Mouse (Mus musculus) intestine, postnatal 0 days (tissue): ENCODE results near the gene Hsf2bp. TPM values are rescaled to one million over a fixed set of nuclear protein-coding genes. Genes with fewer than 3 reads are reported as not detected.
A peak's percentile ranks its signal among the peaks of the same experiment; 100 is the strongest.

Experiments used
- ATAC-seq: fragments of 200-750 bp; cut with Nextera tagmentation; 2 replicates; pipeline ENCODE4 v1.8.0; 2017; ENCODE audit warnings: mild to moderate bottlenecking, moderate TSS enrichment, moderate library complexity
- H3K27ac ChIP-seq: fragments of 300-500 bp; sonication (generic); 2 replicates; pipeline ENCODE4 v1.5.1; 2014; ENCODE audit warnings: mild to moderate bottlenecking, low read depth, low read length, moderate library complexity
- H3K27me3 ChIP-seq: fragments of 300-500 bp; sonication (generic); replicated peaks from 2 replicates; pipeline ENCODE4 v1.6.1; 2014; ENCODE audit warnings: low read length, mixed read lengths; ENCODE audit not compliant: control insufficient read depth, insufficient read depth
- H3K36me3 ChIP-seq: fragments of 300-500 bp; sonication (generic); 2 replicates; pipeline ENCODE4 v1.6.1; 2014; ENCODE audit warnings: mild to moderate bottlenecking, moderate library complexity; ENCODE audit not compliant: control insufficient read depth, insufficient read depth
- H3K4me1 ChIP-seq: fragments of 300-500 bp; sonication (generic); replicated peaks from 2 replicates; pipeline ENCODE4 v1.6.1; 2014; ENCODE audit warnings: antibody characterized with exemption, low read length, mixed read lengths; ENCODE audit not compliant: control insufficient read depth, insufficient read depth
- H3K4me2 ChIP-seq: fragments of 300-500 bp; sonication (generic); replicated peaks from 2 replicates; pipeline ENCODE4 v1.6.1; 2014; ENCODE audit warnings: low read depth, mild to moderate bottlenecking, moderate library complexity
- H3K4me3 ChIP-seq: fragments of 300-500 bp; sonication (generic); 2 replicates; pipeline ENCODE4 v1.5.1; 2014; ENCODE audit warnings: low read depth, low read length
- H3K9ac ChIP-seq: fragments of 300-500 bp; sonication (generic); 2 replicates; pipeline ENCODE4 v1.6.1; 2014; ENCODE audit warnings: mild to moderate bottlenecking, low read depth, low read length
- H3K9me3 ChIP-seq: fragments of 300-500 bp; sonication (generic); 2 replicates; pipeline ENCODE4 v1.6.1; 2016; ENCODE audit warnings: mixed run types; ENCODE audit not compliant: control insufficient read depth
- CTCF ChIP-seq: sonication (generic); IDR thresholded peaks from 2 replicates; pipeline ENCODE4 v1.5.1; 2016; ENCODE audit warnings: low read depth, mild to moderate bottlenecking, control low read depth, antibody characterized with exemption, moderate library complexity
- WGBS: fragments of 180-500 bp; shearing (Covaris S2); extraction: QIAGEN DNeasy Blood & Tissue Kit; methylation state at CpG from one replicate; pipeline ENCODE4 v1.1.7; 2014; 5-methylcytosine and 5-hydroxymethylcytosine counted together
- polyA plus RNA-seq: library from polyadenylated mRNA; unstranded; fragments of >200 nt; fragmentation: Nextera tagmentation; extraction: Ambion mirVana; gene quantifications from 2 replicates; pipeline ENCODE4 v1.2.1, GENCODE M21; 2015

Gene Hsf2bp
- polyA plus RNA-seq, 1 experiment from 2014 or later: 4.1 TPM

DNA sequence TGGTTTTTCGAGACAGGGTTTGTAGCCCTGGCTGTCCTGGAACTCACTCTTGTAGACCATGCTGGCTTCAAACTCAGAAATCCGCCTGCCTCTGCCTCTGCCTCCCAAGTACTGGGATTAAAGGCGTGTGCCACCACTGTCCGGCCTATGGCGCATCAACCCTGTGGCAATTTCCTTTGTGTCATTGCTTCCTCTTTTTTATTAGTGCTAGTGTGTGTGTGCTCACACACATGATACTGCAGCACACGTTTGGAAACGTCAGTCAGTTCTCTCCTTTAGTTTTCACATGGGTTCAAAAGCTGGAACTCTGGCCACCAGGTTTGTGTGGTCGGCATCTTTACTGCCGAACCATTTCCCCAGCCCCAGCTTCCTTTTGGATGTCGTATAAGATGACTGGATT lies 4.1 kb upstream of the Hsf2bp start:
- H3K4me1 ChIP-seq: no peaks in the 10 kb centered on the region
- ATAC-seq: no peak
- TF ChIP-seq CTCF: no peak
- no peak overlapping the region for H3K9ac ChIP-seq
- H3K4me2 ChIP-seq: no peak overlapping the region
- H3K27me3 ChIP-seq: no peaks in the 10 kb centered on the region
- no peak overlapping the region for H3K4me3 ChIP-seq
- no peaks in the 10 kb centered on the region for H3K9me3 ChIP-seq
- 72% methylated on average over 10 of the region's 10 CpGs for WGBS
- no peak overlapping the region for H3K27ac ChIP-seq
- no peaks in the 10 kb centered on the region for H3K36me3 ChIP-seq

DNA sequence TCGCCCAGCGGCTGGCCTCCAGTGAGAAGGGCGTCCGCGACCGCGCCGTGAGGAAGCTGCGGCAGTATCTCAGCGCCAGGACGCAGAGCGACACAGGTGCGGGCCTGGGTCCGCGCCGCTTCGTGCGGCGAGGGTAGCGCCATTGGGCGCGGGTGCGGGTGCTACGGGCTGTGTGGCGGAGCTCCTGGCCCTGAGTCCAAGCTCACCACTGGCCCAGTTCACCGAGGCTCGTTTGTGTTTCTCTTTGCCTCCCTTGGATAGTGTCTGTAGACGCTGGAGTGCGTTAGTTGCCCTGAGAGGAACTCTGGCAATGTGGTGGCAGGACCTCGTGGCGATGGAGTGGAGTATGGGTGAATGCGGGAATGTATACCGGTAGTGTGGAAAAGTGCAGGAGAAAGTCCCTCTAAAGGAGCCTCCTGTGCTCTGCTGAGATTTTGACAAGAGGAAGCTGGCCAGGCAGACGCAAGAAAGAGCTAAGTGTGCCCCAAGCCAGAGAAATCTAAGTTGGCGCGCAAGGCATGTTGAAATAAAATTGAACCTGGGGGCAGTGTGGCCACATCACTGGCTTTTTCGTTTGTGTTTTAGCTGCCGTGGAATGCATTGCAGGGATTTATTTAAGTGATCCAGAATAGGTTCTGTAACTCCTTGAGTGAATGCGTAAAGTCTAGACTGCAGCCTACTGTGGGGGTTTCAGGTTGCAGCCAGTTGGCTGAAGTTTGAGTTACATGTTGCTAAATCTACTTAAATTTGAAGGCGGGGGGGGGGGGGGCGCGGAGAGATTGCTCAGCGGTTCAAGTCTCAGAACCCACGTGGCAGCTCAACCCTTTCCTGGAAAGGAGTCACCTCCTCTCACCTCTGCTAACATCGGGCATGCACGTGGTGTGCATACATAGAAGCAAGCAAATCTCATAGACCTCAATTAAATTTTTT lies 625 bp upstream of the Hsf2bp start:
- ATAC-seq: peak; percentile 40; the same call in 1 of the 2 replicates
- peak overlapping the region; percentile 65 for H3K4me3 ChIP-seq
- H3K4me1 ChIP-seq: no peaks in the 10 kb centered on the region
- TF ChIP-seq CTCF: no peak
- H3K27me3 ChIP-seq: no peaks in the 10 kb centered on the region
- H3K36me3 ChIP-seq: no peaks in the 10 kb centered on the region
- H3K9me3 ChIP-seq: no peaks in the 10 kb centered on the region
- under 1% methylated on average over 46 of the region's 46 CpGs for WGBS
- peak overlapping the region; percentile 50 for H3K27ac ChIP-seq
- H3K9ac ChIP-seq: peak overlapping the region; percentile 65
- peak overlapping the region; percentile 86 for H3K4me2 ChIP-seq

DNA sequence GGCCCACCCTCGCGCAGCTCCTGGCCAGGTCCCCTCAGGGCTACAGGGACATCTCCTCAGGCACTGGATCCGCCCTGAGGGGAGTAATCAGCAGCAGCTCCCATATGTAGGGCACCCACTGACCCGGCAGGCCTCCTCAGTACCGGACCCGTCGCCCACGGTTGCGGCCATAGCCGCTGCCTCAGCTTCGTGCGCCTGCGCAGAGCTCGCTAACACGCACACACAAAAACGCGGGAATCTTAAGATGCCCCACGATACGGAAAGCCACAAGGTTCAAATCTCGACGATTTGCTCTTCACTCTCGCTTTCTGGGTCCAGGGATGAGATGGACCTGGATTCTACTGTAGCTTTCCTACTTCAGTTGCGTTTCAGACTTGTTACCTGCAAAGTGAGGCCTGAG lies 1.8 kb downstream of the Hsf2bp start:
- 83% methylated on average over 23 of the region's 23 CpGs for WGBS
- no peak for ATAC-seq

DNA sequence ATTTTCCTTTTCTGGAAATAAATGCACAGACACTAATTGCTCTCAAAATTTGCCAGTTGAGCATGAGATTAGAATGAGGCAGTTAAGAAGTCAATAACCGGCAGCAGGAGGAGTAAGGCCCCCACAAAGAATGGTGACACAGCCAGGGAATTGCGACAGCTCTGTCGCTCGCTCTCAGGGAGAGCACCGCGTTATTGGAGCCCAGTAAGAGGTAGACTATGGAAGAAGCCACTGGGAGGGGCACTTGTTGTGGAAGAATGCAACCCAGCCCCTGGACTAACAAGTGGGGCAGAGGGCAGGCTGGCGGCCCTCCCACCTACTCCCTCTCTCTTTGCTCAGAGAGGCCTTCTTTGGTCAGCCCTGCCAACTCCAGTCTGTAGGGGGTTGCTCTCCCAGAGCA lies 4.5 kb downstream of the Hsf2bp start:
- no peaks in the 10 kb centered on the region for H3K4me1 ChIP-seq
- no peaks in the 10 kb centered on the region for H3K36me3 ChIP-seq
- no peak for TF ChIP-seq CTCF
- no peak overlapping the region for H3K4me3 ChIP-seq
- H3K27ac ChIP-seq: no peak overlapping the region
- WGBS: 45% methylated on average over 7 of the region's 7 CpGs
- no peak overlapping the region for H3K9ac ChIP-seq
- ATAC-seq: no peak
- no peaks in the 10 kb centered on the region for H3K27me3 ChIP-seq
- no peak overlapping the region for H3K4me2 ChIP-seq
- H3K9me3 ChIP-seq: no peaks in the 10 kb centered on the region

More for the DNA sequence above, 1.8 kb downstream of the Hsf2bp start:
- Histone ChIP-seq H3K4me1 (no peaks in the 10 kb centered on the region), H3K9me3 (no peaks in the 10 kb centered on the region), H3K9ac (no peak overlapping the region), H3K27me3 (no peaks in the 10 kb centered on the region), H3K36me3 (no peaks in the 10 kb centered on the region), H3K4me2 (no peak overlapping the region), H3K27ac (no peak overlapping the region), H3K4me3 (no peak overlapping the region)
- TF ChIP-seq CTCF: no peak

DNA sequence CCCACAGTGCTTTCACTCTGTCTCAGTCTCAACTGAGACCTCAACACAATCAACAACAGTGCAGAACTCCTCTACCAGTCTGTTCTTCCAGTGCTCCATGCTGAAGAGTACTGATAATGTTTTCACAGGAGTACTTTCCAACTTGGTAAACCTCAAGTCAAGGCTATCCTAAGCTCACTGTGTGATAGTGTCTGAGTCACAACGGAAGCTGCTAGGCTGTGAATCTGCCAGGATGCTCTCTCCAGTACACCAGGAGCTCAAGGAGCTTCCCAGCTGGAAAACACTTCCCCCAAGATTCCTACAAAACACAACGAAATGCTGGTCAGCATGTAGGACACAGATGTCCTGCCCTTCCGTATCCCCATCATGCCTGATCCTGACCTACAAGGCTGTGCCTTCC lies 7.8 kb downstream of the Hsf2bp start:
- Histone ChIP-seq H3K4me3 (no peak overlapping the region), H3K27ac (no peak overlapping the region), H3K27me3 (no peaks in the 10 kb centered on the region), H3K9me3 (no peaks in the 10 kb centered on the region), H3K4me2 (no peak overlapping the region), H3K36me3 (no peaks in the 10 kb centered on the region), H3K9ac (no peak overlapping the region), H3K4me1 (no peaks in the 10 kb centered on the region)
- WGBS: 79% methylated on average over 3 of the region's 3 CpGs
- no peak for TF ChIP-seq CTCF
- ATAC-seq: no peak

DNA sequence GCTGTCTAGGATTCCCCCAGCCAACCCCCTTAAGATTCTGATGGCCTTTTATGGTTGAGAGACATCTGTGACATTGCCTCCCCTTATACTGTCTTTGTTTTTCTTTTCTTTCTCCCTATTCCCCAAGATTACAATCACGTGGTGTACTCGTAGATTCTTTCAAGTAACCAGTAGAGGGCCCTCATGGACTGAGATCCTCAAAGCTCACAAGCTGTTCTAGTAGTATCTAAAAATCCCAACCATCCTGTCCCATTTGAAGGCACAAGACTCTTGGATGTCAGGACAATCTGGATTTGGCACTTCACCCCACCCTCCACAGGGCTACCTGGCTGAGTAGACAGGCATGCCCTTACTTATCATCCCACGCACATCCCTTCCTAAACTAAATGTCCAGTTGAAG lies 8.5 kb downstream of the Hsf2bp start:
- H3K36me3 ChIP-seq: no peaks in the 10 kb centered on the region
- peak; percentile 81 for TF ChIP-seq CTCF
- H3K27ac ChIP-seq: no peak overlapping the region
- H3K27me3 ChIP-seq: no peaks in the 10 kb centered on the region
- H3K9ac ChIP-seq: no peak overlapping the region
- no peaks in the 10 kb centered on the region for H3K9me3 ChIP-seq
- no peaks in the 10 kb centered on the region for H3K4me1 ChIP-seq
- WGBS: 31% methylated on average over 3 of the region's 3 CpGs
- no peak overlapping the region for H3K4me2 ChIP-seq
- no peak overlapping the region for H3K4me3 ChIP-seq
- ATAC-seq: no peak
